Mouse (Mus musculus) heart, adult 2 months (tissue): ENCODE results near the gene Rogdi. TPM values are rescaled to one million over a fixed set of nuclear protein-coding genes. Genes with fewer than 3 reads are reported as not detected.

Experiments
- DNase-seq, 2 experiments: peaks; one replicate each; pipeline ENCODE4 v3.0.0; 2021
- H3K27ac ChIP-seq: fragments of 200-600 bp; 2 replicates; pipeline ENCODE4 v1.8.1; 2022
- H3K27me3 ChIP-seq: fragments of 200-500 bp; 2 replicates; pipeline ENCODE4 v1.6.1; 2012; ENCODE audit warnings: mild to moderate bottlenecking, low read length, inconsistent platforms, mixed read lengths; ENCODE audit not compliant: control insufficient read depth, insufficient read depth
- H3K36me3 ChIP-seq: fragments of 200-500 bp; 2 replicates; pipeline ENCODE4 v1.6.1; 2012; ENCODE audit warnings: low read length, inconsistent platforms; ENCODE audit not compliant: control insufficient read depth, insufficient read depth
- H3K4me1 ChIP-seq: fragments of 200-500 bp; 2 replicates; pipeline ENCODE4 v1.6.1; 2011; ENCODE audit warnings: low read length; ENCODE audit not compliant: control insufficient read depth, insufficient read depth
- H3K4me3 ChIP-seq: fragments of 200-600 bp; 2 replicates; pipeline ENCODE4 v1.8.1; 2022
- H3K79me2 ChIP-seq: fragments of 200-500 bp; replicated peaks from 2 replicates; pipeline ENCODE4 v1.6.1; 2012; ENCODE audit warnings: mild to moderate bottlenecking, inconsistent platforms, low read length, moderate library complexity, mixed read lengths; ENCODE audit not compliant: control insufficient read depth, insufficient read depth
- H3K9ac ChIP-seq: fragments of 200-500 bp; 2 replicates; pipeline ENCODE4 v1.6.1; 2012; ENCODE audit warnings: low read depth, mild to moderate bottlenecking, control low read depth, inconsistent platforms, low read length, mixed read lengths
- CTCF ChIP-seq: fragments of 200-600 bp; IDR thresholded peaks from 2 replicates; pipeline ENCODE4 v1.8.1; 2022; ENCODE audit warnings: antibody characterized with exemption, mild to moderate bottlenecking, moderate library complexity
- EP300 ChIP-seq: fragments of 200-500 bp; IDR thresholded peaks from 2 replicates; pipeline ENCODE4 v1.6.1; 2011; ENCODE audit warnings: low read depth, low read length, control low read depth; ENCODE audit not compliant: insufficient read depth
- POLR2A ChIP-seq: fragments of 200-500 bp; IDR thresholded peaks from 2 replicates; pipeline ENCODE4 v1.6.1; 2011; ENCODE audit warnings: mild to moderate bottlenecking, low read depth, low read length, control low read depth; ENCODE audit not compliant: insufficient read depth
- WGBS: fragments of 180-500 bp; shearing (Covaris S2); methylation state at CpG from one replicate; pipeline ENCODE4 v1.1.7; 2018; 5-methylcytosine and 5-hydroxymethylcytosine counted together
- intact Hi-C: fragments of 180-260 bp; cut with DNase I; formaldehyde crosslinking; loops from one replicate; pipeline ENCODE4 v1.15.1; 2025
- polyA plus RNA-seq: library from polyadenylated mRNA; depleted of rRNA; stranded (reverse); fragments of >200 nt; gene quantifications from 2 replicates; pipeline ENCODE4 v1.2.3, GENCODE M21; 2012
- total RNA-seq, 2 experiments: library from RNA; stranded (reverse); gene quantifications; 2 replicates each; pipeline ENCODE4 v1.2.3; 2021

The Rogdi gene
- total and polyA plus RNA-seq, 3 experiments: 15.5 to 63.0 (median 19.4) TPM

DNA sequence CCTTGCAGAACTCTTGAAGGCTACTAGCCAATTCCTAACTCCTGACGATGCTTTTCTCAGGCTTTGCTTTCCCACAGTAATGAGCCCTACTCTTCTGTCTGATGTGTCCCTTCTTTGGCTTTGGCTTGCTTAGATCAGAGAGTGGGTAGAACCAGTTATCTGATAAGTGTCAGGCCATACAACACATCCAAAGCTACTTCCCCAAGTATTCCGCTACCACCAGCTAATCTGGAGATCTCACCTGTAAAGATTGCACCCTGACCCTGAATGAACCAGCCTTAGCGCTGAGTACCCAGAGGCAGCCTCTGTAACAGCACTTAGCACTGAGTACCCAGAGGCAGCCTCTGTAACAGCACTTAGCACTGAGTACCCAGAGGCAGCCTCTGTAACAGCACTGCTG, 32.0 kb upstream of the Rogdi start:
- H3K27me3 ChIP-seq: no peaks in the 10 kb centered on the region
- H3K79me2 ChIP-seq: peaks cover 5% of the 10 kb centered on the region; the same call in 1 of the 2 replicates
- intact Hi-C loops: loop anchor here (5.0 kb wide), 1 partner anchor 158 kb away; the partner anchor contains the start of gene Mgrn1
- WGBS: 90% methylated on average over 3 of the region's 3 CpGs
- no peak overlapping the region for H3K4me3 ChIP-seq
- no peak for DNase-seq
- peaks cover 3% of the 10 kb centered on the region for H3K4me1 ChIP-seq
- no peak overlapping the region for H3K9ac ChIP-seq
- no peak overlapping the region for H3K27ac ChIP-seq
- H3K36me3 ChIP-seq: peaks cover 25% of the 10 kb centered on the region
- TF ChIP-seq POLR2A (no peak), EP300 (no peak), CTCF (no peak)

DNA sequence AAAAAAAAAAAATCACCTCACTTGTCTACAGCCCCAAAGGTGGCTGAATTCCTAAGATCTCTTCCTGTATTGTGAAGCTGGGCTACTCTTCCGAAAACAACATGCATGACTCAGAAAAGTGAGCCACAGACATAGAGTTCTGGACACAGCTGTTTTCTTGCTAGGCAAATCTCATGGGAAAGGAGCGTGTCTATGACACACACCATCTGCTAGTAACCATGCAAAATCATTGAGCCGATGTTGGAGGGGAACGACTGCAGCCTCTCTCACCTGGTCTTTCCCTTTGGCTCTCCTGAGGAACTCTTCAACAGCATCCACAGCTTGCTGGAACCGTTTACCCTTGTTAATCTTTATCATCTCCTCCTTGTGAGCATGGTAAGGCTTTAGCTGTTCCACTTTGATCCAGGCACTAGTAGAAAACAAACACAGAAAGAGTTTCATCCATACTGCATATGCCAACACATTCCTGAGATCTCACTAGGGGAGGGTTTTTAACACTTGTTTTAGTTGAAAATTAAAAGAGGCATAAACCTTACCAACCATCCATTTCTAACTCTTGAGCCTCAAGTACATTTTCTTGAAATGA, 23.4 kb upstream of the Rogdi start:
- Histone ChIP-seq H3K36me3 (peaks cover 22% of the 10 kb centered on the region), H3K4me3 (no peak overlapping the region), H3K27me3 (no peaks in the 10 kb centered on the region), H3K4me1 (peaks cover 2% of the 10 kb centered on the region), H3K27ac (no peak overlapping the region; the same call in 1 of the 2 replicates), H3K79me2 (peaks cover 2% of the 10 kb centered on the region), H3K9ac (no peak overlapping the region)
- DNase-seq: peak; percentile 43 to 47
- WGBS: 70% methylated on average over 5 of the region's 5 CpGs
- intact Hi-C loops: no loop called here
- no peak for TF ChIP-seq CTCF
- 0 out of 2 replicates have a peak, but pooled peaks have one; percentile 29 for TF ChIP-seq POLR2A
- TF ChIP-seq EP300: 0 out of 2 replicates have a peak, but pooled peaks have one; percentile 22

DNA sequence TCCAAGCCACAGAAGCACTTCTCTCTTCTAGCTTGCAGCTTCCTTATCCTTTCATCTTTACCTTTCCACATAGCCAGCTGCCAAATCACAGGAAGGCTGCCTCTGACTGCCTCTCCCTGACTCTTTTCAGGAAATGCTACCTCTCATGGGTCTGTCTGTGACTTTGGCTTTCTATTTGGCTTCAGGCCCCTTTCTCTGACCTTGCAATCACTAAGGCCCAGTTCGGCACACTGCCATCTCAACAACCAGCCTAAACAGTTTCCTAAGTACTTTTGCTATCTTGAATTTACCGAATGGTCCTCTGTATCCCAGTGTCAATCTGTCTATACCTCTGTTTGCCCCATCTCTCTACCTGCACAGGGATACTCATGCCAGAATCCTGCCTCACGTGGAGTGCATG, 22.2 kb upstream of the Rogdi start:
- peaks cover 2% of the 10 kb centered on the region for H3K4me1 ChIP-seq
- peaks cover 25% of the 10 kb centered on the region for H3K36me3 ChIP-seq
- peaks cover 2% of the 10 kb centered on the region for H3K79me2 ChIP-seq
- intact Hi-C loops: no loop called here
- TF ChIP-seq POLR2A (no peak), CTCF (no peak), EP300 (no peak)
- no peak overlapping the region for H3K27ac ChIP-seq
- no peak overlapping the region for H3K9ac ChIP-seq
- no peaks in the 10 kb centered on the region for H3K27me3 ChIP-seq
- DNase-seq: no peak
- 89% methylated on average over 3 of the region's 3 CpGs for WGBS
- no peak overlapping the region for H3K4me3 ChIP-seq

DNA sequence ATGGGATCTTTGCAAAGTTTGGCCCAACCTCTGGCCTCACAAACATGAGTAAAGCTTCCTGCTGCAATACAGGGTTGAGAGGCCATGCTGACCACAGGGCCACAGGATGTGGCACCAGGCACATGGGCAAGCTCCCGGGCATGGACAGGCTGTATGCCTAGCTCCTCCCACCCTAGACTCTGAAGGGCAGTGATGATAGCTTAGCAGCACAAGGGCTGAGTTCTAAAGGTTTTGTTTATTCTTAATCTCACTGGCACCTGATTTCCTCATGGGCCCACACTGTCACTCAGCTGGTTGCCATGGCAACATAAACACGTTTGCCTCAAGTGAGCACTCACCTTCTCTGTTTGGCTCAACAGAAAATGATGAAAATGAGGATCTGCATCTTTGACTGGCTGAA, 16.5 kb upstream of the Rogdi start:
- no peak overlapping the region for H3K4me3 ChIP-seq
- H3K4me1 ChIP-seq: no peaks in the 10 kb centered on the region
- H3K79me2 ChIP-seq: no peaks in the 10 kb centered on the region
- DNase-seq: no peak
- no peaks in the 10 kb centered on the region for H3K27me3 ChIP-seq
- 52% methylated on average over 2 of the region's 2 CpGs for WGBS
- H3K27ac ChIP-seq: no peak overlapping the region
- H3K36me3 ChIP-seq: peaks cover 15% of the 10 kb centered on the region
- no peak overlapping the region for H3K9ac ChIP-seq
- intact Hi-C loops: no loop called here
- TF ChIP-seq EP300: no peak
- TF ChIP-seq POLR2A: no peak
- TF ChIP-seq CTCF: no peak

DNA sequence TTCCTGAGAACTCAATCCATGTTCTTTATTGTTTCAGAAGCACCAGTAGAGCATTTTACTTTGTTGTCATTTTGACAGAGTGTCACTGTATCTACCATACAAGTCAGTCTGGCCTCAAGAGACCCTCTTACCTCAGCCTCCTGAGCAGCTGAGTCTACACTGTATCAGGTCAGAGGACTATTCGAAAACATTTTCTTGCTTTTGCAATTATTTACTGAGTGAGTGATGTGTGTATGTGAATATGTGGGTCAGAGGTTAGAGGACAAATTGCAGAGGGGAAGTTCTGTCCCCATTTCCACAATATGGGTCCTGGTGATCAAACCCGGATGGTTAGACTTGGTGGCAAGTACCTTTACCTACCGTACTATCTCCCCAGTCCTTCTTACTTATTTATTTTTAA, 10.7 kb upstream of the Rogdi start:
- TF ChIP-seq CTCF (no peak), EP300 (no peak), POLR2A (no peak)
- Histone ChIP-seq H3K9ac (no peak overlapping the region), H3K79me2 (no peaks in the 10 kb centered on the region), H3K36me3 (peaks cover 11% of the 10 kb centered on the region), H3K4me3 (no peak overlapping the region), H3K27ac (no peak overlapping the region), H3K27me3 (no peaks in the 10 kb centered on the region), H3K4me1 (no peaks in the 10 kb centered on the region)
- WGBS: 91% methylated on average over 3 of the region's 3 CpGs
- intact Hi-C loops: no loop called here
- DNase-seq: no peak

DNA sequence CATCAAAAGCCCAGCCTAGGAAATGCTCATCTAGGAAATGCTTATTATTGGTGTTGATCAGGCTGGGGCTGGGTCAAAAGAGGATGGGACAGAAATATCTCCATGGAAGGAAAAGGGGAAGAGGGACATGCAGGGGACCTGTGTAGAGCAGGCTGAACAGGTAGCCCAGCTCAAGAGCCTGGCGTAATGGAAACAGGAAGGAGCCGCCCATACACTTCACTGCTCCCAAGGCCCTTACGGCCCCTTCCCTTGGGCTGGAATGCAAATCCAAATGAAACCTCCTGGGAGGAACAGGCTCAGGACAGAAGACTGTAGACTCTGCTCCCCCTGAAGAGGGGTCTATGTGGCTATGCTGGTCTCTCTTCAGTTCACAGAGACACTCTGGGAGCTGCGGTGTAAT, 1.2 kb upstream of the Rogdi start:
- Histone ChIP-seq H3K79me2 (no peaks in the 10 kb centered on the region), H3K4me3 (no peak overlapping the region), H3K9ac (no peak overlapping the region), H3K36me3 (no peaks in the 10 kb centered on the region), H3K27ac (no peak overlapping the region), H3K4me1 (no peaks in the 10 kb centered on the region; the same call in none of the 2 replicates), H3K27me3 (no peaks in the 10 kb centered on the region)
- intact Hi-C loops: loop anchor here (5.0 kb wide), 1 partner anchor 47 kb away; no protein-coding TSS in a partner anchor
- 78% methylated on average over 4 of the region's 4 CpGs for WGBS
- TF ChIP-seq EP300: no peak
- DNase-seq: no peak
